Mouse (Mus musculus) midbrain, embryonic 10.5 days (tissue): Measurements from ENCODE around the gene Trim80. TPM values are rescaled to one million over a fixed set of nuclear protein-coding genes. Genes with fewer than 3 reads are reported as not detected.
A peak's percentile ranks its signal among the peaks of the same experiment; 100 is the strongest.

Experiments used
- DNase-seq: peaks from one replicate; pipeline ENCODE4 v3.0.0-alpha.2; 2017; ENCODE audit warnings: low spot score
- H3K27ac ChIP-seq: fragments of 300-500 bp; sonication (generic); replicated peaks from 2 replicates; pipeline ENCODE4 v1.5.1; 2016; ENCODE audit warnings: mild to moderate bottlenecking
- H3K27me3 ChIP-seq: fragments of 300-500 bp; sonication (generic); 2 replicates; pipeline ENCODE4 v1.6.1; 2016; ENCODE audit warnings: low read depth, mild to moderate bottlenecking; ENCODE audit not compliant: poor library complexity, severe bottlenecking
- H3K36me3 ChIP-seq: fragments of 300-500 bp; sonication (generic); 2 replicates; pipeline ENCODE4 v1.6.1; 2016; ENCODE audit warnings: mild to moderate bottlenecking, moderate library complexity
- H3K4me1 ChIP-seq: fragments of 300-500 bp; sonication (generic); 2 replicates; pipeline ENCODE4 v1.6.1; 2016
- H3K4me3 ChIP-seq: fragments of 300-500 bp; sonication (generic); 2 replicates; pipeline ENCODE4 v1.5.1; 2016; ENCODE audit warnings: mild to moderate bottlenecking, moderate library complexity
- H3K9me3 ChIP-seq: fragments of 300-500 bp; sonication (generic); replicated peaks from 2 replicates; pipeline ENCODE4 v1.6.1; 2016; ENCODE audit warnings: mild to moderate bottlenecking
- WGBS: fragments of 180-500 bp; shearing (Covaris S2); methylation state at CpG from one replicate; pipeline ENCODE4 v1.1.7; 2016; 5-methylcytosine and 5-hydroxymethylcytosine counted together
- polyA plus RNA-seq: library from polyadenylated mRNA; unstranded; fragments of >200 nt; fragmentation: Nextera tagmentation; extraction: Ambion mirVana; gene quantifications from 2 replicates; pipeline ENCODE4 v1.2.1, GENCODE M21; 2016

The Trim80 gene
- polyA plus RNA-seq, 1 experiment from 2014 or later: 0.14 TPM

DNA sequence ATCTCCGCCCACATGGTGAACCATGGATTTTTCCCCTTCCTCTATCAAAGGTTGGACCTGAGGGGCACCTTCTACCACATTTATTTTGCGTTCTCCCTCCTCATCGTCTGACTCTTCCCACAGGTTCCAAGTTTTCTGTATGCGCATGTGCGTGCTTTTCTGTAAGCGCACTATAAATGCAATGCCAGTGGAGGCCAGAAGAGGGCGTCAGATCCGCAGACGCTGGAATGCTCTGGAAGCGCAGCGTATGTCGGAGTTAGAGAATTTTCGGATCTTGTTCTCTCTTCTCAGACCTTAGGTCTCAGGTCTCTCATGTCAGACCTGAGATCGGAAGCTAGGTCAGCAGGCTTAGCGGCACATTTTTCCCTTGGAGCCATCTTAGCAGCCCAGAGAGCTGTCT, 15.3 kb downstream of the Trim80 start:
- Histone ChIP-seq H3K4me3 (no peak overlapping the region), H3K27me3 (no peaks in the 10 kb centered on the region), H3K27ac (no peak overlapping the region), H3K36me3 (no peaks in the 10 kb centered on the region), H3K9me3 (no peaks in the 10 kb centered on the region), H3K4me1 (peaks cover 12% of the 10 kb centered on the region)
- DNase-seq: no peak
- WGBS: 87% methylated on average over 15 of the region's 15 CpGs

DNA sequence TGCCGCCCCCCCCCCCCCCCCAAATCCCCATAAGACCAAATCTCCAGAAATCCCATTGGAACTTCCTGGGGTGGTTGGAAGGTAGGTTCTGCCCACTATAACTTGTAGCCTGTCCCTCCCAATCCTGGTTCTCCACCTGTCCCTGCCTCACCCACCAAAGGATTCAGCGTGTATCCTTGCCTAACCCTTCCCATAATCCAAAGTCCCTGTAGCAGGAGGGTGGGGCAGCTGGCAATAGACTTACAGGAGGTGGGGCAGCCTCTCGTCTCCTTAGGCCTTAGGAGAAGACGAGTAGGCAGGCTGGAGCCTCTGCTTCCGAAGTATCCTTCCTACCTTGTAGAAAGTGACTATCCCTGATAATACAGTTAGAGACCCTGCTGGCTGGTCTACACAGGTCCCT, 15.8 kb downstream of the Trim80 start:
- Histone ChIP-seq H3K9me3 (no peaks in the 10 kb centered on the region), H3K4me1 (peaks cover 15% of the 10 kb centered on the region), H3K27me3 (no peaks in the 10 kb centered on the region), H3K36me3 (no peaks in the 10 kb centered on the region), H3K27ac (no peak overlapping the region), H3K4me3 (no peak overlapping the region)
- 94% methylated on average over 5 of the region's 5 CpGs for WGBS
- no peak for DNase-seq

DNA sequence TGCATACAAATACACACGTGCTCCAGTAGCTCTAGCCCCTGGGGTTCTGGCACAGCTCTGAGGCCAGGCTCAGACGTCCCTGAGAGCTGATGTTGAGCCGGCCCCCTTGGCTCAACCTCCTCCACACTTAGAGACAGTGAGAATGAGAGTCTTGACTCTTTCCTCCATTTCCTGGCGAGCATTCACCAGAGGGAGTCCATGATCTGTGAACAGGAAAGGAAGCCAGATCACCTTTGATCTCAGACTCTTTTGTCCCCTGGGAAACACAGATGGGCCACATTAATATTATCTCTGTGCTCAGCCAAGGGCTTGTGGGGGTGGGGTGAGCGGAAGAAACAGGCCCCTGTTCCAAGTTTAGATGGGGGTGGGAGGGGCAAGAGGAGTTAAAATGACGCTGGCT, 17.1 kb downstream of the Trim80 start:
- peaks cover 15% of the 10 kb centered on the region for H3K4me1 ChIP-seq
- no peak overlapping the region for H3K4me3 ChIP-seq
- no peak for DNase-seq
- no peak overlapping the region for H3K27ac ChIP-seq
- 0 out of 2 replicates have a peak, but pooled peaks cover 4% of the 10 kb centered on the region for H3K27me3 ChIP-seq
- H3K9me3 ChIP-seq: no peaks in the 10 kb centered on the region
- no peaks in the 10 kb centered on the region for H3K36me3 ChIP-seq
- WGBS: 50% methylated on average over 6 of the region's 6 CpGs

DNA sequence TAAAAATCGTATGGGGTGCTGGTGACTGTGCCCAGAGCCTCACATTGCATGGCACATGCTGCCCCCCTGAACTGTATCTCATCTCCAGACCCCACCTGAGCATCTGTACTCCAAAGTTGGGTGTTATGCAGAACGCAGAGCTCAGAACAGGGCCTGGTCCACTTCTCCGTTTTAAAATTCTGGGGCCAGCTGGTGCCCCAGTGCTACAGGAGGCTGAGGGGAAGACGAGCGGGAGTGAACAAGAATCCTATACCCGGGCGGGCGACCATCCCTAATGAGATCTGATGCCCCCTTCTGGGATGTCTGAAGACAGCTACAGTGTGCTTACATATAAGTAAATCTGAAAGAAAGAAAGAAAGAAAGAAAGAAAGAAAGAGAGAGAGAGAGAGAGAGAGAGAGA, 20.6 kb downstream of the Trim80 start:
- Histone ChIP-seq H3K4me3 (no peak overlapping the region), H3K4me1 (peaks cover 15% of the 10 kb centered on the region), H3K27me3 (0 out of 2 replicates have a peak, but pooled peaks cover 10% of the 10 kb centered on the region), H3K9me3 (no peaks in the 10 kb centered on the region), H3K36me3 (no peaks in the 10 kb centered on the region), H3K27ac (no peak overlapping the region)
- WGBS: 16% methylated on average over 8 of the region's 8 CpGs
- DNase-seq: no peak

DNA sequence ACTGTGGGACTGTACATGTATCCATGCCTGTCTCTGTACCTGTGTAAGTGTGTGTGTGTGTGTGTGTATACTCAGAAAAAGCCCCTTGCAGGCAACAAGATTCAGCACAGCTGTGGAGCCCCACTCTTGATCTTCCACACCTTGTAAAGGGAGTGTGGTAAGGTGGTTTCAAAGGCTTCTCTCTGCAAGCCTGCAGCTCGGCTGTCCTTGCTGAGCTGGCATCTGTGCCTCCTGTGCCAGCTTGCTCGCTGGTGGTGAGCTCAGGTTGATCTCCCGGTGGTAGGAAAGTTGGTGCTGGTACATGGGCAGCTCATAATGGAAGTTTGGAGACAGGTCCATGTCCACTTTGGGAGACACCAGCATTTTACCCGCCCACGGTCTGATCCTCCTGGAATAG, 21.5 kb downstream of the Trim80 start:
- H3K4me3 ChIP-seq: no peak overlapping the region
- no peaks in the 10 kb centered on the region for H3K9me3 ChIP-seq
- no peak overlapping the region; the same call in 1 of the 2 replicates for H3K27ac ChIP-seq
- H3K4me1 ChIP-seq: peaks cover 18% of the 10 kb centered on the region
- 0 out of 2 replicates have a peak, but pooled peaks cover 10% of the 10 kb centered on the region for H3K27me3 ChIP-seq
- no peaks in the 10 kb centered on the region for H3K36me3 ChIP-seq
- 78% methylated on average over 5 of the region's 5 CpGs for WGBS
- no peak for DNase-seq

DNA sequence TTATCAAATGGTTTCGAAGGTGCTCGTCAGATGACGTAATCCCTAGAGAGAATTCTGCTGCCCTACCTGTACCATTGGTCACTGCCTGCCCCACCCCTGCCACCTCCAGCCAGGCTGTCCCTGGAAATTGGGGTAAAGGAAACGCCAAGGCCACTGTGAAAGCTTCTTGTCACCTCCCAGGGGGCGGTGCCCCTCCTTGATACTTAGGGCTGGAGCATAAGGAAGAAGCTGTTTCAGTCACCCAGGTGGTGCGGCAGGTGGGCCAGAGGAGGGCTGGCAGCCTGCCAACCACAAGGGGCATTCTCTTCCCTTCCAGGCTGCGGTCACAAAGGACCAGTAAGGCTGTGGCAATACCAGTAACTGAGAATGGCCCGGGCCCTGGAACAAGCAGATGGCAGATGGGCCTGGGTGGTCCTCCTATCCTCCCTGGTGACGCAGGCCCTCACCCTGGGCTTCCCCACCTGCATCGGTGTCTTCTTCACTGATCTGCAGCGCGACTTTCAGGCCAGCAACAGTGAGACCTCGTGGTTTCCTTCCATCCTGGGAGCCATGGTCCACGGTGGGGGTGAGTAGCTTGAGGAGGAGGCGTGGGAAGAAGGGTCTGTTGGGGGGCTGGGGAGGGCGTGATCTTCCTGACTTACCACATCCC, 22.0 kb downstream of the Trim80 start, which contains the start of gene Slc16a5:
Gene Slc16a5 (plus strand): TSS at position 232 of the 649 bp plus-strand sequence.
- no peaks in the 10 kb centered on the region for H3K36me3 ChIP-seq
- H3K27ac ChIP-seq: peak within 1 kb of the TSS; percentile 6; the same call in 1 of the 2 replicates
- H3K4me1 ChIP-seq: peaks cover 20% of the 10 kb centered on the region
- no peak for DNase-seq
- 0 out of 2 replicates have a peak, but pooled peaks cover 10% of the 10 kb centered on the region for H3K27me3 ChIP-seq
- no peaks in the 10 kb centered on the region for H3K9me3 ChIP-seq
- no peak within 1 kb of the TSS for H3K4me3 ChIP-seq
- 81% methylated on average over 16 of the region's 16 CpGs for WGBS

DNA sequence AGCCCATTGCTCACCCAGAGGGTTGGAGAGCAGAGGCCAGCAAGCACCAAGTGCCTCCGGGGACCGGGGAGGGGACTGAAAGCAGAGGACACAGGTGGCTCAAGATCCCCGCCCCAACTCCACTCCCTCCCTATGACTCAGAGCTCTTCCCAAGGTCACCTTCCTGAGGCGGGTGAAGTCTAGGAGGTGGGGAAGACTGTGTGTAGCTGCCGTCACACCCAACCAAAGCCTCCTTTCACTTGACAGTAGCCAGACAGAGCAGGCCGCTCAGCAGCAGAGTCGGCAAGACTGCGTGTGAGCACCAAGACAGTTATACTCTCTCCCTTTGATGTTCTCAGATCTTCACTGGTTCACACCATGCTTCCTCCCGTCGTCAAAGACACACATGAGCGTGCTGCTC, 23.1 kb downstream of the Trim80 start:
- 0 out of 2 replicates have a peak, but pooled peaks cover 10% of the 10 kb centered on the region for H3K27me3 ChIP-seq
- no peaks in the 10 kb centered on the region for H3K36me3 ChIP-seq
- no peak for DNase-seq
- no peak overlapping the region for H3K27ac ChIP-seq
- H3K9me3 ChIP-seq: no peaks in the 10 kb centered on the region
- no peak overlapping the region for H3K4me3 ChIP-seq
- 83% methylated on average over 11 of the region's 11 CpGs for WGBS
- H3K4me1 ChIP-seq: peaks cover 16% of the 10 kb centered on the region

DNA sequence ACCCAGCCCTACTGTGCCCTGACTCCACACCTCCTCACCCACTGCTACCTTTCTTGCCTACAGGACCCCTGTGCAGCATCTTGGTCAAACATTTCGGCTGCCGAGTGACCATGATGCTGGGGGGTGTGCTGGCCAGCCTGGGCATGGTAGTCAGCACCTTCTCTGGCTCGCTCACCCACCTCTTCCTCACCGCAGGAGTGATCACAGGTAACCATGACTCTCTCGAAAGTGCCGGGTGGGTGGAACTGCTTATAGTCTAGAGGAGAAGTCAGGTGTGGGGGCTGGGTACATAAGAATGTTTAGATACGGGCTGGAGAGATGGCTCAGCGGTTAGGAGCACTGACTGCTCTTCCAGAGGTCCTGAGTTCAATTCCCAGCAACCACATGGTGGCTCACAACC, 24.5 kb downstream of the Trim80 start:
- 0 out of 2 replicates have a peak, but pooled peaks cover 10% of the 10 kb centered on the region for H3K27me3 ChIP-seq
- no peak overlapping the region for H3K4me3 ChIP-seq
- H3K36me3 ChIP-seq: no peaks in the 10 kb centered on the region
- no peak overlapping the region for H3K27ac ChIP-seq
- DNase-seq: no peak
- no peaks in the 10 kb centered on the region for H3K9me3 ChIP-seq
- 89% methylated on average over 8 of the region's 8 CpGs for WGBS
- peaks cover 16% of the 10 kb centered on the region for H3K4me1 ChIP-seq

DNA sequence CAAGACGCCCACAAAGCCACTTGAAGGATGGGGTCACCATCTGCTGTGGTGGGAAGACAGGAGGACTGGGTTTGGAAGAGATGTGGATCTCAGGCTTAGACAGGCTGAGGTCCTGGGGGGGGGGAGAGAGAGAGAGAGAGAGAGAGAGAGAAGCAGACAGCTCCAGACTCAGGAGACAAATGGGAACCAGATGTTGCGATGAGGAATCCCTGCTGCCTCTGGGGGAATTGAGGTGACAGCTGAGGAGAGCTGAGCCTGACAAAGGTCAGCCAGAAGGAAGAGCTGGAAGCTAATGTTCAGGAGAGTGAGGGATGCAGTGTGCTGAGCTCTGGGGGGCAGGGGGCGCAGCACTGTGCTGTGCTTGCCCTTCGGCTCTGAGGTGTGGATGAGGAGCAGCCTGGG, 26.9 kb downstream of the Trim80 start:
- Histone ChIP-seq H3K9me3 (no peaks in the 10 kb centered on the region), H3K4me3 (no peak overlapping the region), H3K27me3 (0 out of 2 replicates have a peak, but pooled peaks cover 6% of the 10 kb centered on the region), H3K27ac (peak overlapping the region; percentile 2; the same call in 1 of the 2 replicates), H3K36me3 (no peaks in the 10 kb centered on the region), H3K4me1 (peaks cover 14% of the 10 kb centered on the region)
- 56% methylated on average over 4 of the region's 4 CpGs for WGBS
- DNase-seq: no peak

DNA sequence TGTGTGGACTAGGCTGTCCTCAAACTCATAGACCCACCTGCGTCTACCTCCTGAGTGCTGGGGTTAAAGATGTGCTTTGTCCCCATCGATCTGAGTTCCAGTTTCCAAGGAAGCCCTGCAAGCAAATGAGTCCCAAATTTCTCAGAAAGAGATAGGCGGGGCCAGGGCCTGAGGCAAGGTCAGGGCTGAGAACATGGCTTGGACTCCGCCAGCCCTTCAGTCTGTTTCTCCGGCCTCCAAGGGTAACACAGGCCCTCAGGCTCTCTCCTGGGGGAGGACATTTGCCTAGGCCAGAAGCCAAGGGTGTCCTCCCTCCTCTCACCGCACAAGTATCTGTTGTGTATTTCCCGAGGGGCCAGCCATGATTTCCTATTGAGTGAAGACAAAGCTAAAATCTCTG, 31.8 kb downstream of the Trim80 start:
- DNase-seq: no peak
- H3K4me1 ChIP-seq: peaks cover 44% of the 10 kb centered on the region
- no peak overlapping the region for H3K27ac ChIP-seq
- H3K36me3 ChIP-seq: no peaks in the 10 kb centered on the region
- H3K27me3 ChIP-seq: no peaks in the 10 kb centered on the region
- no peaks in the 10 kb centered on the region for H3K9me3 ChIP-seq
- 86% methylated on average over 7 of the region's 7 CpGs for WGBS
- no peak overlapping the region for H3K4me3 ChIP-seq

DNA sequence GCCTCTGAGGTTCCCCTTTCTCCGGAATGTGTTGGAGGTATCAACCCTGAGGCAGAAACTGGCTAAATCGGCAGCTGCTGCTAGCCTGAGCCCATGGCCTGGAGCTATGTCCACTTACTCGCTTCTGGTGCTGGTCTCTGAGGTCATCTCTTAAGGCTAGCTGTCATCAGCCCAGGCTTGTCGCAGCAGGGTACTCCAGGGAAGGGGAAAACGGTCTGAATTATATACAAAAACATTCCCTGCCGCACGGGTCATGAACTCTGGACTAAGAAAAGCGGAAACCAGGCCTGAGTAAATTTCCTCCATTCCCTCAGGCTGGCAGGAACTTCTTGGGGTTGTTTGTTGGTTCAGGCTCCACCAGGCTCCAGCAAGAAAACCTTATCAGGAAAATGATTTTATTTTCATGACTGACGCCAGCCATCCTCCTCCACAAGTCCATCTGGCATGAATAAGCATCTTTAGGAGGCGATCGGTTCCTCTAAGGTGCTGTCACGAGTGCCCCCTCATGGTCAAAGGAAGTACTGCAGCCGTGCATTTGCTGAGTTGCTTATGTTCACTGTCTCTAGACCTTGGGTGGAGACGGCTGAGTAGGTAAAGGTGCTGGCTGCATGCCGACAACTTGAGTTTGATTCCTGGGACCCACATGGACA, 33.4 kb downstream of the Trim80 start:
- H3K27ac ChIP-seq: peak overlapping the region; percentile 77
- DNase-seq: peak; percentile 91
- WGBS: 28% methylated on average over 15 of the region's 15 CpGs
- H3K4me3 ChIP-seq: peak overlapping the region; percentile 21; the same call in 1 of the 2 replicates
- H3K36me3 ChIP-seq: no peaks in the 10 kb centered on the region
- H3K4me1 ChIP-seq: peaks cover 40% of the 10 kb centered on the region
- no peaks in the 10 kb centered on the region for H3K9me3 ChIP-seq
- no peaks in the 10 kb centered on the region for H3K27me3 ChIP-seq

DNA sequence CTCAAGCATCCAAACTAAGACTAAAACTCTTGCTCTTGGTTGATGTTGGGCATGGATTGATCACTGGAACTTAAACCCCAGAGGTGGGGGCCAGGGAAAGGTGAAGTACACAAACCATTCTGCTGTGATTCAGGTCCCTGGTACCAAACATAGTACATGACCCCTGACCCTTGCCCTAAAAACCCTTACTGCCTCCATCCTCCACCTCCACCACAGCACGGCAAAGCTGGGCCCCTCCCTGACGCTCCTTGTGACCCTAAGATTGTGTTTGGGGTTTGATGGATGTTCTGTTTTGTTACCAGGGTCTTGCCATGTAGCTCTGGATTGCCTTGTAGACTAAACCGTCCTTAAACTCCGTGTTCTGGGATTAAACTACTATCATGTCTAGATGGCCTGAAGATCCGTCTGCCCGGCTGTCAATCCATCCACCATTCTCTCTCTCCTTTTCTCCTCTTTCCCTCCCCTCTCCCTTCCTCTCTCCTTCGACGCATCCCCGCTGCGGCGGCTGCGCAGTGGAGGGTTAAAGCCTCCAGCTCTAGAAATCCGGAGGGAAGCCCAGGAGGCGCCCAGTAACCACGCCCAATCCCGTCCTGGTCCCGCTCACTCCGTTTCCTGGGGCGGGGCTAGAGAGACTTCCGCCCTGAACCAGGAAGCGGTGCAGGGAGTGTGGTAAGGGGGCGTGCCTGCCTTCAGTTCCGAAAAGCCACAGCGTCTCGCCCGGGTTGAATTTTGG, 34.8 kb downstream of the Trim80 start, which contains the start of gene Armc7:
Gene Armc7 (plus strand): TSS at position 643 of the 733 bp plus-strand sequence.
- WGBS: under 1% methylated on average over 26 of the region's 26 CpGs
- Histone ChIP-seq H3K27me3 (no peaks in the 10 kb centered on the region), H3K4me1 (peaks cover 40% of the 10 kb centered on the region), H3K36me3 (peaks cover 3% of the 10 kb centered on the region; the same call in 1 of the 2 replicates), H3K27ac (peak within 1 kb of the TSS; percentile 87), H3K9me3 (no peaks in the 10 kb centered on the region), H3K4me3 (peak within 1 kb of the TSS; percentile 90)
- peak; percentile 95 for DNase-seq
